Mouse (Mus musculus) CH12.LX (cell line): ENCODE results near the gene Bpifb6. TPM values are rescaled to one million over a fixed set of nuclear protein-coding genes. Genes with fewer than 3 reads are reported as not detected.
A peak's percentile ranks its signal among the peaks of the same experiment; 100 is the strongest.

ENCODE experiments used
- DNase-seq: peaks from one replicate; pipeline ENCODE4 v3.0.0-alpha.2; 2013; ENCODE audit errors: extremely low read depth
- H3K27ac ChIP-seq: 2 replicates; pipeline ENCODE4 v1.5.1; 2012; ENCODE audit warnings: low read depth, mild to moderate bottlenecking, control low read depth, moderate library complexity; ENCODE audit not compliant: insufficient read depth
- H3K27me3 ChIP-seq: replicated peaks from 2 replicates; pipeline ENCODE3; 2012; ENCODE audit warnings: inconsistent platforms
- H3K36me3 ChIP-seq, 2 experiments: replicated peaks in 1 of 2; 2 replicates each; pipeline versions ENCODE3 to v1.6.1; 2012; ENCODE audit warnings: inconsistent platforms in 1 of 2, low read length in 1 of 2, mild to moderate bottlenecking in 1 of 2, mixed read lengths in 1 of 2, moderate library complexity in 1 of 2; ENCODE audit not compliant: control insufficient read depth in 1 of 2, insufficient read depth in 1 of 2
- H3K4me1 ChIP-seq, 2 experiments: 2 replicates each; pipeline ENCODE4 v1.6.1; 2012; ENCODE audit warnings: inconsistent platforms in 1 of 2, moderate library complexity in 1 of 2; ENCODE audit not compliant: insufficient read depth in 2 of 2, control insufficient read depth in 1 of 2
- H3K4me2 ChIP-seq: 2 replicates; pipeline ENCODE4 v1.6.1; 2012; ENCODE audit warnings: low read depth, mild to moderate bottlenecking, control low read depth; ENCODE audit not compliant: poor library complexity, insufficient read depth, severe bottlenecking
- H3K4me3 ChIP-seq, 3 experiments: fragments of 150-350 bp in 1 of 3; sonication (generic) in 1 of 3; replicated peaks in 1 of 3; 2 replicates each; pipeline versions ENCODE3 to v1.5.1; 2011 to 2012; ENCODE audit warnings: low read depth in 2 of 3, low read length in 2 of 3, mild to moderate bottlenecking in 2 of 3, moderate library complexity in 2 of 3, control low read depth in 1 of 3, improper control_type of control experiment in 1 of 3, inconsistent platforms in 1 of 3, mixed read lengths in 1 of 3; ENCODE audit not compliant: poor library complexity in 1 of 3
- H3K79me2 ChIP-seq: replicated peaks from 2 replicates; pipeline ENCODE4 v1.6.1; 2012; ENCODE audit warnings: mild to moderate bottlenecking, moderate library complexity; ENCODE audit not compliant: control insufficient read depth, poor library complexity, insufficient read depth, severe bottlenecking; ENCODE audit errors: extremely low read depth
- H3K9ac ChIP-seq: 2 replicates; pipeline ENCODE4 v1.6.1; 2012; ENCODE audit warnings: low read depth, mild to moderate bottlenecking, control low read depth, moderate library complexity; ENCODE audit not compliant: insufficient read depth
- H3K9me3 ChIP-seq: replicated peaks from 2 replicates; pipeline ENCODE3; 2012; ENCODE audit warnings: low read length, inconsistent platforms, mixed read lengths
- BHLHE40 ChIP-seq: IDR thresholded peaks from 2 replicates; pipeline ENCODE4 v1.6.1; 2011; ENCODE audit warnings: mild to moderate bottlenecking, low read depth, low read length, improper control_type of control experiment
- CHD2 ChIP-seq: IDR thresholded peaks from 2 replicates; pipeline ENCODE4 v1.6.1; 2011; ENCODE audit warnings: low read length, improper control_type of control experiment
- CTCF ChIP-seq, 2 experiments: IDR thresholded peaks in 1 of 2; conservative IDR thresholded peaks in 1 of 2; 2 replicates each; pipeline ENCODE4 v1.5.1; 2011 to 2012; ENCODE audit warnings: low read depth in 2 of 2, low read length in 2 of 2, improper control_type of control experiment in 1 of 2, inconsistent platforms in 1 of 2, mild to moderate bottlenecking in 1 of 2, moderate library complexity in 1 of 2
- E2F4 ChIP-seq: IDR thresholded peaks from 2 replicates; pipeline ENCODE4 v1.6.1; 2011; ENCODE audit warnings: low read depth, low read length, improper control_type of control experiment; ENCODE audit not compliant: insufficient replicate concordance
- JUN ChIP-seq: IDR thresholded peaks from 2 replicates; pipeline ENCODE4 v1.6.1; 2011; ENCODE audit warnings: low read depth, mild to moderate bottlenecking, low read length, improper control_type of control experiment, moderate library complexity; ENCODE audit not compliant: insufficient read depth
- JUND ChIP-seq: conservative IDR thresholded peaks from 2 replicates; pipeline ENCODE4 v1.6.1; 2011; ENCODE audit warnings: low read depth, low read length, improper control_type of control experiment
- KAT2A ChIP-seq: IDR thresholded peaks from 2 replicates; pipeline ENCODE4 v1.6.1; 2012; ENCODE audit warnings: low read length, improper control_type of control experiment, inconsistent platforms; ENCODE audit not compliant: insufficient replicate concordance
- MAZ ChIP-seq: IDR thresholded peaks from 2 replicates; pipeline ENCODE4 v1.6.1; 2012; ENCODE audit warnings: low read depth, mild to moderate bottlenecking, inconsistent platforms, low read length, improper control_type of control experiment, moderate library complexity
- POLR2A ChIP-seq: IDR thresholded peaks from 2 replicates; pipeline ENCODE4 v1.6.1; 2011; ENCODE audit warnings: low read depth, mild to moderate bottlenecking, improper control_type of control experiment, low read length
- RAD21 ChIP-seq: IDR thresholded peaks from 2 replicates; pipeline ENCODE4 v1.6.1; 2011; ENCODE audit warnings: low read depth, mild to moderate bottlenecking, low read length, improper control_type of control experiment, moderate library complexity
- SIN3A ChIP-seq: IDR thresholded peaks from 2 replicates; pipeline ENCODE4 v1.6.1; 2012; ENCODE audit warnings: low read length, improper control_type of control experiment, inconsistent platforms
- SMC3 ChIP-seq: IDR thresholded peaks from 2 replicates; pipeline ENCODE4 v1.6.1; 2011; ENCODE audit warnings: low read depth, low read length, improper control_type of control experiment
- TBP ChIP-seq: conservative IDR thresholded peaks from 2 replicates; pipeline ENCODE4 v1.6.1; 2011; ENCODE audit warnings: low read depth, low read length, improper control_type of control experiment
- USF1 ChIP-seq: IDR thresholded peaks from 2 replicates; pipeline ENCODE4 v1.6.1; 2014; ENCODE audit warnings: low read depth, mild to moderate bottlenecking, inconsistent platforms, low read length, improper control_type of control experiment
- ZKSCAN1 ChIP-seq: IDR thresholded peaks from 2 replicates; pipeline ENCODE4 v1.6.1; 2012; ENCODE audit warnings: low read depth, inconsistent platforms, low read length, improper control_type of control experiment, borderline replicate concordance
- dilution Hi-C: fragments of 300-500 bp; cut with MboI; formaldehyde crosslinking; loops from 2 replicates; pipeline ENCODE4 v1.14.3; 2020; ENCODE audit warnings: low sequenced_read_pairs; ENCODE audit not compliant: extremely low pct_unique_long_range_greater_than_20kb, extremely low pct_ligation_motif_present
- in situ Hi-C: fragments of 300-500 bp; cut with MboI; formaldehyde crosslinking; loops from 3 replicates; pipeline ENCODE4 v1.14.3; 2019; ENCODE audit warnings: low sequenced_read_pairs, low pct_ligation_motif_present, low pct_unique_long_range_greater_than_20kb, mixed read lengths
- polyA plus RNA-seq: library from polyadenylated mRNA; unstranded; fragments of >175 nt; gene quantifications from 2 replicates; pipeline ENCODE4 v1.2.1, GENCODE M21; 2012; ENCODE audit warnings: low read depth; ENCODE audit not compliant: insufficient read length
- total RNA-seq, 2 experiments: library from RNA; depleted of rRNA; stranded (reverse); fragments of 300-350 nt in 1 of 2; fragments of >200 nt in 1 of 2; gene quantifications; 2 replicates each; pipeline ENCODE4 v1.2.3; 2012 to 2014

Gene Bpifb6
- total and polyA plus RNA-seq, 3 experiments = not detected

- in situ Hi-C loops = no loop called here
- Histone ChIP-seq H3K4me2 (no peak overlapping the region), H3K4me1 (no peaks in the 10 kb centered on the region), H3K79me2 (no peaks in the 10 kb centered on the region), H3K27ac (no peak overlapping the region), H3K27me3 (peaks cover 99% of the 10 kb centered on the region), H3K9me3 (no peaks in the 10 kb centered on the region), H3K9ac (no peak overlapping the region), H3K4me3 (no peak overlapping the region), H3K36me3 (no peaks in the 10 kb centered on the region)
- dilution Hi-C loops = no loop called here
- DNase-seq = no peak
- TF ChIP-seq JUND (no peak), TBP (no peak), E2F4 (no peak), SIN3A (no peak)
These were observed 21.1 kb downstream of the Bpifb6 start for GRCm38 (mm10) chr2:153921246-153921645.

- H3K9me3 ChIP-seq = no peaks in the 10 kb centered on the region
- no peaks in the 10 kb centered on the region for H3K36me3 ChIP-seq
- peak; percentile 47 for DNase-seq
- in situ Hi-C loops = loop anchor here (10.0 kb wide), 1 partner anchor 115 kb away; no protein-coding TSS in a partner anchor
- peak; percentile 87 for TF ChIP-seq SMC3
- TF ChIP-seq JUND = no peak
- no peak for TF ChIP-seq KAT2A
- TF ChIP-seq SIN3A = no peak
- TF ChIP-seq RAD21 = peak; percentile 49
- TF ChIP-seq MAZ = no peak
- no peak for TF ChIP-seq ZKSCAN1
- TF ChIP-seq USF1 = no peak
- TF ChIP-seq JUN = no peak
- no peak for TF ChIP-seq BHLHE40
- TF ChIP-seq CTCF (conservative IDR thresholded peaks at IDR 0.05 in 1 of 2, IDR thresholded peaks at IDR 0.05 in 1 of 2; ENCODE audit: low read depth in 2 of 2, low read length in 2 of 2) = peak; percentile 80 to 84
- no peak for TF ChIP-seq CHD2
- no peak for TF ChIP-seq POLR2A
- H3K27me3 ChIP-seq = peaks cover 96% of the 10 kb centered on the region
- no peaks in the 10 kb centered on the region for H3K79me2 ChIP-seq
- H3K4me3 ChIP-seq = no peak overlapping the region
- no peak overlapping the region for H3K9ac ChIP-seq
- no peaks in the 10 kb centered on the region for H3K4me1 ChIP-seq
- H3K27ac ChIP-seq = no peak overlapping the region
- H3K4me2 ChIP-seq = no peak overlapping the region
- dilution Hi-C loops = no loop called here
These were observed 29.8 kb downstream of the Bpifb6 start for GRCm38 (mm10) chr2:153929871-153930413.
